Mouse (Mus musculus): ENCODE results near the gene Lbhd2. TPM values are rescaled to one million over a fixed set of nuclear protein-coding genes. Genes with fewer than 3 reads are reported as not detected.

The Lbhd2 gene
- total and polyA plus RNA-seq, 3 experiments, result not detected

DNA sequence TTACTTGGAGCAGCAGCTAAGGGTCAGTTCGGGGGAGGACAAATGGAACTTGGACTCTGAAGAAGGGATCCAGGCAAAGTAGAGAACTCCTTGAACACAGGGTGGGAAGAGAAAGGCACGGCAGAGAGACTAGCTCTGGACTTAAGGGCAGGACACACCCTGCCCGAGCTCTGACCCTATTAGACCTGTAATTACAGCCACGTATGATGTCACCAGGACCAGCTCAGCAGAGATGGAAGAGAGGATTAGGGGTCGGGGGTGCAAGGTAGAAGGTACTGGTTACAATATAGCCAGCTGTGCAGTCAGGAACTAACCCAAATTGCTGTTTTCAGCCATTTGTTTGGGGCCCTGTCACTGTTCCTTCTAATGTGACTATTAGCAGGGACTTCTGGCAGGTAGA is 16.2 kb downstream of the Lbhd2 start:
- no peak for DNase-seq (ENCODE audit: low spot score)
- ATAC-seq (ENCODE audit: extremely low read depth, insufficient number of reproducible peaks, low FRiP score, poor library complexity, severe bottlenecking), result no peak
- Histone ChIP-seq H3K27me3 (ENCODE audit: insufficient read depth, low read length) (peaks cover 71% of the 10 kb centered on the region), H3K9me3 (replicated peaks) (peaks cover 6% of the 10 kb centered on the region; the same call in 1 of the 2 replicates), H3K4me3 (ENCODE audit: low read depth, low read length) (no peak overlapping the region), H3K4me1 (ENCODE audit: insufficient read depth, low read depth, low read length) (peaks cover 22% of the 10 kb centered on the region), H3K36me3 (replicated peaks) (no peaks in the 10 kb centered on the region)
- TF ChIP-seq GATA1 (IDR thresholded peaks at IDR 0.05; ENCODE audit: borderline replicate concordance, low read length) (no peak), POLR2AphosphoS5 (IDR thresholded peaks at IDR 0.05; ENCODE audit: insufficient replicate concordance, low read depth, low read length) (no peak), TAL1 (conservative IDR thresholded peaks at IDR 0.05; ENCODE audit: low read depth, low read length) (no peak), GATA2 (IDR thresholded peaks at IDR 0.05; ENCODE audit: borderline replicate concordance, low read depth, low read length) (no peak), CTCF (IDR thresholded peaks at IDR 0.05; ENCODE audit: low read depth, low read length) (no peak)

DNA sequence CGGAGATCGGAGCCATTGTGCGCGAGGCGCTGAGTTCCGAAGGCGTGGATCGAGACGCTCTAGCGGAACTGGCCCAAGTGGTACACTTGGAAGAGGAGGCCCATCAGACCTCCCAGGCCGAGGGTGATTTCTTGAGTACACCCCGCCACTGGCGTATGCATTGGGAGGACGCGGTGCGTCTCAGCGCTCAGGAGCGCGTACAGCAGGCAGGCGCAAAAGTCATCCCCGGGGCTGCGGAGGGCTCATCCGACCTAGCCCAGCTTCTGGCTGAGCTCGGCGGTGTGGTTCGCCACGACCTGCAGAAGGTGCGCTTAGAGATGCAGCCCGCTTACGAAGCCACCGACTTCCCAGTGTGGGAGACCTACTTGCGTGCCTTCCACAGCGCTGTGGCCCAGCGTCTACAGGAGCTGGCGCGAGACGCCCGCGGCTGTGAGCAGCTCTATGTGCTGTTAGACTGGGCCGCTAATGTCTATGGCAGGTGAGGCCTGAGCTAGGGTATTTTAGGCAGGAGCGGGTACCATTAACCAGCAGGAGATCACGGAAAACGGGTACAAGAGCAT is 17.0 kb downstream of the Lbhd2 start:
- Histone ChIP-seq H3K4me3 (ENCODE audit: low read depth, low read length) (no peak overlapping the region), H3K27me3 (ENCODE audit: insufficient read depth, low read length) (peaks cover 68% of the 10 kb centered on the region), H3K9me3 (replicated peaks) (peaks cover 6% of the 10 kb centered on the region; the same call in 1 of the 2 replicates), H3K36me3 (replicated peaks) (no peaks in the 10 kb centered on the region), H3K4me1 (ENCODE audit: insufficient read depth, low read depth, low read length) (peaks cover 26% of the 10 kb centered on the region)
- DNase-seq (ENCODE audit: low spot score) (no peak), ATAC-seq (ENCODE audit: extremely low read depth, insufficient number of reproducible peaks, low FRiP score, poor library complexity, severe bottlenecking) (no peak)
- TF ChIP-seq CTCF (IDR thresholded peaks at IDR 0.05; ENCODE audit: low read depth, low read length), result no peak
- TF ChIP-seq GATA1 (IDR thresholded peaks at IDR 0.05; ENCODE audit: borderline replicate concordance, low read length), result no peak

DNA sequence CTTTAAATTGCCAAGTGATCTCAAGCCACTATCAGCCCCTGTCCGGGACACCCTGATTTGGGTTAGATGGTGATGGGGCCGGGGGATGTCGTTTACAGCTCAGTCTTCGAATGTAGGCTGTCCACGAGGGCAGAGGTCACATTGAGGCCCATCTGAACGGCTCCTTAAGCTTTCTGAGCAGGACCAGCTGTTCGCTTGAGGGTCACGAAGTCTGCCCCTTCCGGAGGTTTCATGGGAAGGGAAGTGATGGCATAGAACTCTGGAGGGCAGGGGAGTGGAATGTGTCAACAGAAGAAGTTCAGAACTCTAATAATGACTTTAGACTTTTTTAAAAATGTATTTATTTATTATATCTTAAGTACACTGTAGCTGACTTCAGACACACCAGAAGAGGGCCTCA is 17.9 kb downstream of the Lbhd2 start:
- Histone ChIP-seq H3K9me3 (replicated peaks) (peaks cover 9% of the 10 kb centered on the region; the same call in 1 of the 2 replicates), H3K4me3 (ENCODE audit: low read depth, low read length) (no peak overlapping the region), H3K27me3 (ENCODE audit: insufficient read depth, low read length) (peaks cover 65% of the 10 kb centered on the region), H3K4me1 (ENCODE audit: insufficient read depth, low read depth, low read length) (peaks cover 34% of the 10 kb centered on the region), H3K36me3 (replicated peaks) (no peaks in the 10 kb centered on the region)
- ATAC-seq (ENCODE audit: extremely low read depth, insufficient number of reproducible peaks, low FRiP score, poor library complexity, severe bottlenecking) (no peak), DNase-seq (ENCODE audit: low spot score) (no peak)
- no peak for TF ChIP-seq CTCF (IDR thresholded peaks at IDR 0.05; ENCODE audit: low read depth, low read length)
- no peak for TF ChIP-seq GATA2 (IDR thresholded peaks at IDR 0.05; ENCODE audit: borderline replicate concordance, low read depth, low read length)
- TF ChIP-seq GATA1 (IDR thresholded peaks at IDR 0.05; ENCODE audit: borderline replicate concordance, low read length), result no peak
- TF ChIP-seq POLR2AphosphoS5 (IDR thresholded peaks at IDR 0.05; ENCODE audit: insufficient replicate concordance, low read depth, low read length), result no peak
- no peak for TF ChIP-seq TAL1 (conservative IDR thresholded peaks at IDR 0.05; ENCODE audit: low read depth, low read length)

DNA sequence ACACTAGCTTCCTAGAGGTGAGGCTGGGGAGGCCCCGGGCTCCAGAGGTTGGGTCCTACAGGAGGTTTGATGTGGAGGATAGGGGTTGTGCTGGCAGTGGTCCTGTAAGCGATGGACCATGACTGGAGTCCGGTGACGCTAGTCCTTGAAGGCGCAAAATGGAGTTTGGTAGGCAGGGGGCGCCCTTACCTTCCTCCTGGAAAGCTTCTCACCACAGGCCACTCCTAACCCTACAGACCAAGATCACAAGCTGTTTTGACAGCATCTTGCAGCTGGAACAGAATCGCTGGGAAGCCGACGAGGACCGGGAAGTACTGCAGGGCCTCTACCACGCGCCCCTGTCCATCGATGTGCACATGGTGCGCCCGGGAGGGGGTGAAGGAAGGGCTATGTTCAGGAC is 18.6 kb downstream of the Lbhd2 start:
- no peak overlapping the region for H3K4me3 ChIP-seq (ENCODE audit: low read depth, low read length)
- H3K36me3 ChIP-seq (replicated peaks), result no peaks in the 10 kb centered on the region
- peaks cover 10% of the 10 kb centered on the region; the same call in 1 of the 2 replicates for H3K9me3 ChIP-seq (replicated peaks)
- peaks cover 59% of the 10 kb centered on the region for H3K27me3 ChIP-seq (ENCODE audit: insufficient read depth, low read length)
- H3K4me1 ChIP-seq (ENCODE audit: insufficient read depth, low read depth, low read length), result peaks cover 41% of the 10 kb centered on the region
- no peak for ATAC-seq (ENCODE audit: extremely low read depth, insufficient number of reproducible peaks, low FRiP score, poor library complexity, severe bottlenecking)
- TF ChIP-seq GATA1 (IDR thresholded peaks at IDR 0.05; ENCODE audit: borderline replicate concordance, low read length) (no peak), GATA2 (IDR thresholded peaks at IDR 0.05; ENCODE audit: borderline replicate concordance, low read depth, low read length) (no peak), CTCF (IDR thresholded peaks at IDR 0.05; ENCODE audit: low read depth, low read length) (peak; percentile 81)
- peak; percentile 83 for DNase-seq (ENCODE audit: low spot score)

DNA sequence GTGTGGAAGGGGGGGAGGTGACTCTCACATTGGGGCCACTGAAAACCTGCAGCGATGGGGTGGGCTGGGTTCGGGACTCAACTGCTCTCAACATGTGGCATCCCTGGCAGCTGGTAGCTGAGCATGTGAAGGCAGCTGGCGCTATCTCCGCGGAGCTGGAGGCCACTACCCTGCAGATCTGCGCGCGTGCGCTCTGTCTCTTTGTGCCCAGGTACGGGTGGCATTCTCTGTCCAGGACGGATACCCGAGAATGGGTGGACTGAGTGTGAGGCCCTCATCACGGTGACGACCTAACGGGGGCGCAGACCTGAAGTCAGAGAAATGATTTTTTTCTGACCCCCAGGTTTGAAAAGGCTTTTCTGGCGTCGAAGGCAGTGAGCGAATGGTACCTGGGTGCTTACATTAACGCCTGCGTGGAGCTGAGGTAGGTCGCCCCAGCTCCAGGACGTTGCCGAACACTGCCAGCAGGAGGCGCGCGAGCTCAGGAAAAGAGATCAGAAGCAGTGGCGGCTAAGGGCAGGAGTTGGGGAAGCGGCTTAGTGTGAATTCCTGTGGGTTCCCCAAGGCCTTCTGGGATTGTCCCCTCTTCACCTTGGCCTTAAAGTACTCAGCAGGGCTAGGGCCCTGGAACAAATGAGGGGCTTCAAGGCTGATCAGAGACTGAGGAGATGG is 19.3 kb downstream of the Lbhd2 start:
- peaks cover 54% of the 10 kb centered on the region for H3K27me3 ChIP-seq (ENCODE audit: insufficient read depth, low read length)
- peak; percentile 55; the same call in 1 of the 2 replicates for ATAC-seq (ENCODE audit: extremely low read depth, insufficient number of reproducible peaks, low FRiP score, poor library complexity, severe bottlenecking)
- TF ChIP-seq GATA1 (IDR thresholded peaks at IDR 0.05; ENCODE audit: borderline replicate concordance, low read length) (no peak), TAL1 (conservative IDR thresholded peaks at IDR 0.05; ENCODE audit: low read depth, low read length) (no peak), GATA2 (IDR thresholded peaks at IDR 0.05; ENCODE audit: borderline replicate concordance, low read depth, low read length) (no peak), POLR2AphosphoS5 (IDR thresholded peaks at IDR 0.05; ENCODE audit: insufficient replicate concordance, low read depth, low read length) (no peak), CTCF (IDR thresholded peaks at IDR 0.05; ENCODE audit: low read depth, low read length) (peak; percentile 95)
- peak; percentile 86 for DNase-seq (ENCODE audit: low spot score)
- peaks cover 46% of the 10 kb centered on the region for H3K4me1 ChIP-seq (ENCODE audit: insufficient read depth, low read depth, low read length)
- no peaks in the 10 kb centered on the region for H3K36me3 ChIP-seq (replicated peaks)
- peaks cover 10% of the 10 kb centered on the region; the same call in 1 of the 2 replicates for H3K9me3 ChIP-seq (replicated peaks)
- H3K4me3 ChIP-seq (ENCODE audit: low read depth, low read length), result no peak overlapping the region

DNA sequence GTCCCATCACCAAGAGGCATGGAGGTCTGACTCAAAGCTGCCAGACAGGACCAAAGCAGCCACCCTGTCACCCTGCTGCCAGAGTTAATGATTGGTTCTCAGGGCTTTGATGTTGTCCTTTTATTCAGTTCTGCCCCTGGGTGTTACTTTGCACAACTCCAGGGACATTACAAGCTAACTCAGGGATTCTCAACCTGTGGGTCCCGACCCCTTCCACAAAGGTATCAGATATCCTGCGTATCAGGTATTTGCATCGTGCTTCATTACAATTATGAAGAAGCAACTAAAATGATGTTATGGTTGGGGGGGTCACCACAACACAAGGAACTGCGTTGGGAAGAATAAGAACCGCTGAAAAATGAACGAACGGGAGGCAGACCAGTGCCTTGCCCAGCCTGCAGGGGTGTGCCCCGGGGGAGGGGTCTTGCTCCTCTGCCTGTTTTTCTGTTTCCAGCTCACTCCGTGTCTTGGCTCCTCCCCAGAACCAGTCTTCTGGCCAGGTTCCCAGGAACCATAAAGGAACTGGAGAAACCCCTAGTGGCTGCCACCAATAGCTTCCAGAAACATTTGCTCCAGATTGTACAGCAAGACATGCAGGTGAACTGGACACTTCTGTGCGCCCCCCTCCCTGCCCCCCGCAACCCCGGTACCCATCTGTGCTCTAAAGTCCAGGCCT is 21.0 kb downstream of the Lbhd2 start:
- ATAC-seq (ENCODE audit: extremely low read depth, insufficient number of reproducible peaks, low FRiP score, poor library complexity, severe bottlenecking) (no peak), DNase-seq (ENCODE audit: low spot score) (no peak)
- no peak for TF ChIP-seq GATA2 (IDR thresholded peaks at IDR 0.05; ENCODE audit: borderline replicate concordance, low read depth, low read length)
- no peak for TF ChIP-seq POLR2AphosphoS5 (IDR thresholded peaks at IDR 0.05; ENCODE audit: insufficient replicate concordance, low read depth, low read length)
- no peak overlapping the region for H3K4me3 ChIP-seq (ENCODE audit: low read depth, low read length)
- H3K36me3 ChIP-seq (replicated peaks), result no peaks in the 10 kb centered on the region
- peaks cover 10% of the 10 kb centered on the region; the same call in 1 of the 2 replicates for H3K9me3 ChIP-seq (replicated peaks)
- H3K27me3 ChIP-seq (ENCODE audit: insufficient read depth, low read length), result peaks cover 37% of the 10 kb centered on the region
- H3K4me1 ChIP-seq (ENCODE audit: insufficient read depth, low read depth, low read length), result peaks cover 57% of the 10 kb centered on the region
